Mouse (Mus musculus) ES-Bruce4 (cell line): Measurements from ENCODE around the gene Mgat5.

Experiments used
- EP300 ChIP-seq: IDR thresholded peaks from 2 replicates; pipeline ENCODE4 v1.6.1; 2011; ENCODE audit warnings: low read depth, low read length; ENCODE audit not compliant: insufficient read depth
- POLR2A ChIP-seq: IDR thresholded peaks from one replicate; pipeline ENCODE4 v1.8.1; 2011; ENCODE audit warnings: low read length; ENCODE audit not compliant: insufficient read depth

DNA sequence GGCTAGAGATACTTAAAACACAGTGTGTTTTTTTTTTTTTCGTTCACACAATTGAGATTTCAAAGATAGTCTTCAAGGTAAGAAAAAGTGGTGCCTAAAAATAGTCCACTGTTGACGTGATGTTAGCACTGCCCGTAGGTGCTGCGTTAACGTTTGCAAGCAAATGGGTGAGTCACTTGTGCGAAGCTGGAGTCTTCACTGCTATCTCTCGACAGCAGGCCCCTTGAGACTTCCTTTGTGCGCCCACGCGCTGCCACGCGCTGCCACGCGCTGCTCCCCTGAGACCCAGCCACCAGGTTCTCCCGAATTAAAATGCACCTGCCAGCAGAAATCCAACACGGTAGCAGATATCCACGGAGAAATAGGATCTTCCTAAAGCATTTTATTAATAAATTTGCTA is 295.9 kb downstream of the Mgat5 start:
- TF ChIP-seq EP300: no peak
- TF ChIP-seq POLR2A: no peak
